Mouse (Mus musculus) pancreas, adult 10 weeks (tissue): ENCODE measurements around the gene Syce3. TPM values are rescaled to one million over a fixed set of nuclear protein-coding genes. Genes with fewer than 3 reads are reported as not detected.

Experiments
- polyA plus RNA-seq: library from polyadenylated mRNA; stranded (reverse); fragments of 350-450 nt; fragmentation: Illumina TruSeq; extraction: RNeasy Lipid Tissue Mini Kit (QIAGEN cat#74804); gene quantifications from one replicate; pipeline ENCODE4 v1.2.3, GENCODE M21; 2015; ENCODE audit warnings: low read depth, low replicate concordance; ENCODE audit not compliant: insufficient read depth

The Syce3 gene
- not detected for polyA plus RNA-seq

GRCm38 (mm10) chr15:89410118-89410517 lies at the start of gene Syce3:
Syce3 (minus strand) TSS chr15:89410503.

GRCm38 (mm10) chr15:89453865-89454478 lies 43.7 kb upstream of the Syce3 start, which contains the start of gene Mapk8ip2:
Mapk8ip2 (plus strand) TSS chr15:89453913.

GRCm38 (mm10) chr15:89429352-89430221 lies 19.3 kb upstream of the Syce3 start, which contains the start of the genes C730034F03Rik, Gm44502 and Chkb:
C730034F03Rik (plus strand) TSS chr15:89429589.
Gm44502 (minus strand) TSS chr15:89429696.
Chkb (minus strand) TSS chr15:89429908.

GRCm38 (mm10) chr15:89425711-89426121 lies 15.4 kb upstream of the Syce3 start, which contains the start of gene Cpt1b:
Cpt1b (minus strand) TSS chr15:89425863.

GRCm38 (mm10) chr15:89384617-89385016 lies 25.7 kb downstream of the Syce3 start, which contains the start of gene Klhdc7b:
Klhdc7b (plus strand) TSS chr15:89384917.

GRCm38 (mm10) chr15:89378831-89379401 lies 31.4 kb downstream of the Syce3 start, which contains the start of gene Odf3b:
Odf3b (minus strand) TSS chr15:89379282.

GRCm38 (mm10) chr15:89376957-89377356 lies 33.3 kb downstream of the Syce3 start, which contains the start of gene Tymp:
Tymp (minus strand) TSS chr15:89377039.

GRCm38 (mm10) chr15:89373762-89374248 lies 36.5 kb downstream of the Syce3 start, which contains the start of gene Sco2:
Sco2 (minus strand) TSS chr15:89373846.

GRCm38 (mm10) chr15:89355241-89356187 lies 54.8 kb downstream of the Syce3 start, which contains the start of the genes Lmf2 and Ncaph2:
Lmf2 (minus strand) TSS chr15:89355659.
Ncaph2 (plus strand) TSS chr15:89355719.

Other genes starting within 250 kb of the Syce3 start
- 43.0 TPM for gene Plxnb2, start 229.7 kb downstream of the Syce3 start, polyA plus RNA-seq
- gene Dennd6b, start 214.0 kb downstream of the Syce3 start, polyA plus RNA-seq = 6.1 TPM
- 9.9 TPM for gene Ppp6r2, start 198.9 kb downstream of the Syce3 start, polyA plus RNA-seq
- 60.0 TPM for gene Sbf1, start 95.2 kb downstream of the Syce3 start, polyA plus RNA-seq
- 5.9 TPM for gene Adm2, start 87.8 kb downstream of the Syce3 start, polyA plus RNA-seq
- gene Miox, start 76.1 kb downstream of the Syce3 start, polyA plus RNA-seq = 1.4 TPM
- gene Lmf2, start 54.8 kb downstream of the Syce3 start, polyA plus RNA-seq = 18.2 TPM
- gene Ncaph2, start 54.8 kb downstream of the Syce3 start, polyA plus RNA-seq = 17.1 TPM
- 2.7 TPM for gene Sco2, start 36.7 kb downstream of the Syce3 start, polyA plus RNA-seq
- gene Tymp, start 33.5 kb downstream of the Syce3 start, polyA plus RNA-seq = not detected
- 1.9 TPM for gene Odf3b, start 31.2 kb downstream of the Syce3 start, polyA plus RNA-seq
- not detected for gene Klhdc7b, start 25.6 kb downstream of the Syce3 start, polyA plus RNA-seq
- 2.1 TPM for gene Cpt1b, start 15.4 kb upstream of the Syce3 start, polyA plus RNA-seq
- not detected for gene C730034F03Rik, start 19.1 kb upstream of the Syce3 start, polyA plus RNA-seq
- gene Gm44502, start 19.2 kb upstream of the Syce3 start, polyA plus RNA-seq = 0.54 TPM
- 86.9 TPM for gene Chkb, start 19.4 kb upstream of the Syce3 start, polyA plus RNA-seq
- 3.7 TPM for gene Mapk8ip2, start 43.4 kb upstream of the Syce3 start, polyA plus RNA-seq
- 11.7 TPM for gene Arsa, start 66.9 kb upstream of the Syce3 start, polyA plus RNA-seq
- 11.1 TPM for gene Shank3, start 89.1 kb upstream of the Syce3 start, polyA plus RNA-seq
- not detected for gene Acr, start 157.8 kb upstream of the Syce3 start, polyA plus RNA-seq
- gene Rabl2, start 181.4 kb upstream of the Syce3 start, polyA plus RNA-seq = 11.6 TPM